Mouse (Mus musculus) left cerebral cortex, adult 2 months (tissue): ENCODE measurements at regions not wholly inside any gene's neighbourhood (a gene's known extent, or its start where the extent isn't known, plus 50 kb on each side); places are given as distances from the start of the nearest gene placed in this dataset.
A peak's percentile ranks its signal among the peaks of the same experiment; 100 is the strongest.

Experiments used
- DNase-seq, 2 experiments: peaks; one replicate each; pipeline ENCODE4 v3.0.0; 2021 to 2022; ENCODE audit warnings: low spot score in 2 of 2, mixed read lengths in 1 of 2; ENCODE audit errors: extremely low spot score in 1 of 2
- H3K27ac ChIP-seq: fragments of 200-600 bp; 2 replicates; pipeline ENCODE4 v1.8.1; 2022
- H3K4me3 ChIP-seq: fragments of 200-600 bp; 2 replicates; pipeline ENCODE4 v1.8.1; 2022
- CTCF ChIP-seq: fragments of 200-600 bp; IDR thresholded peaks from 2 replicates; pipeline ENCODE4 v1.8.1; 2022; ENCODE audit warnings: antibody characterized with exemption, mild to moderate bottlenecking, moderate library complexity
- intact Hi-C: fragments of 180-260 bp; cut with DNase I; formaldehyde crosslinking; loops from one replicate; pipeline ENCODE4 v1.15.1; 2025

- H3K4me3 ChIP-seq: no peak overlapping the region
- peak overlapping the region; percentile 70 for H3K27ac ChIP-seq
- TF ChIP-seq CTCF: no peak
- intact Hi-C loops: loop anchor here (2.0 to 5.0 kb wide), 2 partner anchors 101 to 133 kb away; partner anchors contain the start of gene Edn1
- peak; percentile 41 to 48 for DNase-seq
Observed at GRCm38 (mm10) chr13:42403231-42404020, 102.2 kb downstream of the Edn1 start.

- Histone ChIP-seq H3K4me3 (no peak overlapping the region), H3K27ac (no peak overlapping the region)
- DNase-seq: no peak
- no peak for TF ChIP-seq CTCF
- intact Hi-C loops: no loop called here
Observed at GRCm38 (mm10) chr13:42412652-42413282, 111.5 kb downstream of the Edn1 start.

- intact Hi-C loops: no loop called here
- no peak for DNase-seq
- TF ChIP-seq CTCF: no peak
- Histone ChIP-seq H3K27ac (no peak overlapping the region), H3K4me3 (no peak overlapping the region)
Observed at GRCm38 (mm10) chr13:42446921-42447320, 145.6 kb downstream of the Edn1 start.

- TF ChIP-seq CTCF: no peak
- Histone ChIP-seq H3K4me3 (no peak overlapping the region), H3K27ac (no peak overlapping the region)
- intact Hi-C loops: no loop called here
- no peak for DNase-seq
Observed at GRCm38 (mm10) chr13:42453665-42454064, 152.4 kb downstream of the Edn1 start.

GRCm38 (mm10) chr13:42459892-42460291 lies 158.6 kb downstream of the Edn1 start:
- no peak for TF ChIP-seq CTCF
- H3K27ac ChIP-seq: no peak overlapping the region
- H3K4me3 ChIP-seq: no peak overlapping the region
- intact Hi-C loops: no loop called here
- DNase-seq: no peak

GRCm38 (mm10) chr13:42478825-42479224 lies 177.5 kb downstream of the Edn1 start:
- no peak for TF ChIP-seq CTCF
- Histone ChIP-seq H3K27ac (no peak overlapping the region), H3K4me3 (no peak overlapping the region)
- DNase-seq: peak in 1 of 2 experiments; percentile 11
- intact Hi-C loops: no loop called here

GRCm38 (mm10) chr13:42490956-42491680 lies 189.3 kb upstream of the Phactr1 start:
- no peak for TF ChIP-seq CTCF
- intact Hi-C loops: no loop called here
- H3K27ac ChIP-seq: no peak overlapping the region
- DNase-seq: no peak
- H3K4me3 ChIP-seq: no peak overlapping the region

- no peak overlapping the region for H3K4me3 ChIP-seq
- TF ChIP-seq CTCF: no peak
- H3K27ac ChIP-seq: no peak overlapping the region
- DNase-seq: no peak
- intact Hi-C loops: no loop called here
Observed at GRCm38 (mm10) chr13:42494371-42494770, 186.1 kb upstream of the Phactr1 start.

- no peak for TF ChIP-seq CTCF
- intact Hi-C loops: no loop called here
- no peak for DNase-seq
- H3K27ac ChIP-seq: no peak overlapping the region
- H3K4me3 ChIP-seq: no peak overlapping the region
Observed at GRCm38 (mm10) chr13:42498351-42498750, 182.1 kb upstream of the Phactr1 start.

GRCm38 (mm10) chr13:42507535-42507934 lies 172.9 kb upstream of the Phactr1 start:
- no peak for TF ChIP-seq CTCF
- no peak overlapping the region for H3K4me3 ChIP-seq
- no peak overlapping the region for H3K27ac ChIP-seq
- intact Hi-C loops: no loop called here
- DNase-seq: no peak

GRCm38 (mm10) chr13:42518686-42519085 lies 161.7 kb upstream of the Phactr1 start:
- DNase-seq: no peak
- intact Hi-C loops: no loop called here
- Histone ChIP-seq H3K4me3 (no peak overlapping the region), H3K27ac (no peak overlapping the region)
- no peak for TF ChIP-seq CTCF

- TF ChIP-seq CTCF: no peak
- intact Hi-C loops: no loop called here
- Histone ChIP-seq H3K27ac (no peak overlapping the region), H3K4me3 (no peak overlapping the region)
- DNase-seq: no peak
Observed at GRCm38 (mm10) chr13:42522553-42522952, 157.9 kb upstream of the Phactr1 start.
